22 mouse cellular contexts compared by ENCODE assay signal in the genomic region with DNA sequence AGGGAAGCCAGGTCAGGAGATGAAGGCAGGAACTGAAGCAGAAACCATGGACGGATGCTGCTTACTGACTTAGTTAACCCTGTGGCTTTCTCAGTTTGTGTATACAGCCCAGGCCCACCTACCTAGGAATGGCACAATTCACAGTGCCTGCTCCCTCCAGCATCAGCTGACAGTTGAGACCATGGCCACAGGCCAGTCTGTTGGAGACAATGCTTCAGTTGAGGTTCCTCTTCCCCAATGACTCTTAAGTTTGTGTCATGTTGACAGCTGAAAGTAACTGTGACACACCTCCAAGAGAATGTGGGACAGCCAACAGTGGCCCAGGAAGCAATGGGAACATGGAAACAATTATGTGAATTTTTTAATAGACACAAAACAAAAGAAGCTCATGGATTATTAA. TPM values are rescaled to one million over a fixed set of nuclear protein-coding genes. Genes with fewer than 3 reads are reported as not detected.
A peak's percentile ranks its signal among the peaks of the same experiment; 100 is the strongest.
DNase-seq lines count a peak whose midpoint lies in the region; ATAC-seq and TF ChIP-seq lines count a peak whose summit lies in the region.
"Had no signal": no experiment of that assay in that cellular context is flagged by ENCODE, and none has a peak within 500 bp of the region (broad histone marks: within the 10 kb centered on the region; RNA-seq: fewer than 3 reads in every experiment).

No protein-coding gene starts in this region.

- H3K9me3 ChIP-seq in G1E (replicated peaks): no peaks in the 10 kb centered on the region
- H3K9me3 ChIP-seq: embryonic facial prominence, embryonic 10.5 days; forebrain, embryonic 13.5 days; heart, embryonic 13.5 days; hindbrain, embryonic 13.5 days had no signal

- H3K4me1 ChIP-seq in G1E (ENCODE audit: insufficient read depth, low read depth, low read length): peaks cover 83% of the 10 kb centered on the region
- no peaks in the 10 kb centered on the region; the same call in 1 of the 2 replicates for H3K4me1 ChIP-seq in bone marrow, adult 2 months (ENCODE audit: control insufficient read depth, insufficient read depth, low read length)
- H3K4me1 ChIP-seq: forebrain, embryonic 13.5 days; hindbrain, embryonic 13.5 days had no signal

- no peak for TF ChIP-seq POLR2A in bone marrow, adult 2 months (IDR thresholded peaks at IDR 0.05; ENCODE audit: borderline replicate concordance, control insufficient read depth, low read depth, low read length)

- H3K36me3 ChIP-seq in G1E (replicated peaks): peaks cover 72% of the 10 kb centered on the region
- H3K36me3 ChIP-seq: embryonic facial prominence, embryonic 10.5 days; hindbrain, embryonic 13.5 days had no signal

- no peak for TF ChIP-seq CTCF in G1E (IDR thresholded peaks at IDR 0.05; ENCODE audit: low read depth, low read length)
- no peak for TF ChIP-seq CTCF in bone marrow, adult 2 months (IDR thresholded peaks at IDR 0.05; ENCODE audit: control insufficient read depth, insufficient read depth, low read length)

- no peak for DNase-seq in G1E (ENCODE audit: low spot score)
- no peak for DNase-seq in layer of hippocampus, adult 18-20 months (ENCODE audit: low spot score in 2 of 2)
- DNase-seq in right cerebral cortex, postnatal 14 days: no peak
- DNase-seq in ovary, postnatal 10 days (ENCODE audit: low spot score): no peak
- DNase-seq: adrenal gland, postnatal 14 days; B cell, adult 2 months; cerebellum, adult 18-20 months; cerebellum, adult 9-11 months; cerebellum, postnatal 36 days; forebrain, postnatal 0 days; gastrocnemius, postnatal 14 days; heart, postnatal 36 days had no signal

- H3K27ac ChIP-seq in bone marrow, adult 2 months (ENCODE audit: control insufficient read depth, insufficient read depth, low read depth, low read length, poor library complexity): peak overlapping the region; percentile 40
- H3K27ac ChIP-seq: embryonic facial prominence, embryonic 10.5 days; forebrain, embryonic 13.5 days; heart, embryonic 13.5 days; hindbrain, embryonic 13.5 days; hindbrain, postnatal 0 days had no signal

- 34% methylated on average over 1 of the region's 1 CpGs for WGBS in bone marrow, adult 2 months

- no peak overlapping the region for H3K4me3 ChIP-seq in G1E (ENCODE audit: low read depth, low read length)
- peak overlapping the region; percentile 1 for H3K4me3 ChIP-seq in bone marrow, adult 2 months (replicated peaks; ENCODE audit: control insufficient read depth, low read depth, low read length)
- H3K4me3 ChIP-seq: embryonic facial prominence, embryonic 10.5 days; forebrain, embryonic 13.5 days; heart, embryonic 13.5 days; hindbrain, embryonic 13.5 days had no signal

- ATAC-seq in G1E (ENCODE audit: extremely low read depth, insufficient number of reproducible peaks, low FRiP score, poor library complexity, severe bottlenecking): peak; percentile 52
- peak; percentile 86 for ATAC-seq in megakaryocyte, adult 5-6 weeks (ENCODE audit: poor library complexity, severe bottlenecking)
- ATAC-seq: activated CD4-positive, CD25-positive, alpha-beta regulatory T cell, adult 4 months; CD4-positive, CD25-positive, alpha-beta regulatory T cell, adult 4 months; forebrain, embryonic 13.5 days; forebrain, postnatal 0 days; hindbrain, postnatal 0 days; Patski had no signal

- no peaks in the 10 kb centered on the region for H3K27me3 ChIP-seq in G1E (ENCODE audit: insufficient read depth, low read length)
- H3K27me3 ChIP-seq: forebrain, embryonic 13.5 days; heart, embryonic 13.5 days; hindbrain, embryonic 13.5 days; Patski had no signal

RNA-seq across cellular contexts. Expression of gene St3gal5, which starts 22.5 kb away (rescaled TPM):
- total RNA-seq in G1E (2014; fragmentation: Nextera tagmentation): 95.2 and 107 TPM in 2 replicates
- total RNA-seq in G1E (2017): 46.8 and 51.0 TPM in 2 replicates
- polyA plus RNA-seq in G1E (2012): 62.8 and 70.0 TPM in 2 replicates
- polyA plus RNA-seq in bone marrow, adult 2 months (2011; ENCODE audit: insufficient read depth, insufficient read length, low replicate concordance, missing spikeins): 165 and 203 TPM in 2 replicates
- 57.9 and 69.2 TPM in 2 replicates for total RNA-seq in megakaryocyte, adult 5-6 weeks (2015)
- total RNA-seq in megakaryocyte, adult 5-6 weeks (2017): 73.5 and 121 TPM in 2 replicates
- total RNA-seq in layer of hippocampus, adult 18-20 months (2021): 100 to 1,000 TPM; 105 to 108 TPM
